Mouse (Mus musculus) duodenum, adult 2 months (tissue): ENCODE results near the gene Smr3a. TPM values are rescaled to one million over a fixed set of nuclear protein-coding genes. Genes with fewer than 3 reads are reported as not detected.

ENCODE experiments used
- polyA plus RNA-seq: library from polyadenylated mRNA; depleted of rRNA; stranded (reverse); fragments of >200 nt; gene quantifications from 2 replicates; pipeline ENCODE4 v1.2.3, GENCODE M21; 2012; ENCODE audit warnings: low replicate concordance; rRNA removed

Smr3a gene
- not detected in 2 replicates for polyA plus RNA-seq

DNA sequence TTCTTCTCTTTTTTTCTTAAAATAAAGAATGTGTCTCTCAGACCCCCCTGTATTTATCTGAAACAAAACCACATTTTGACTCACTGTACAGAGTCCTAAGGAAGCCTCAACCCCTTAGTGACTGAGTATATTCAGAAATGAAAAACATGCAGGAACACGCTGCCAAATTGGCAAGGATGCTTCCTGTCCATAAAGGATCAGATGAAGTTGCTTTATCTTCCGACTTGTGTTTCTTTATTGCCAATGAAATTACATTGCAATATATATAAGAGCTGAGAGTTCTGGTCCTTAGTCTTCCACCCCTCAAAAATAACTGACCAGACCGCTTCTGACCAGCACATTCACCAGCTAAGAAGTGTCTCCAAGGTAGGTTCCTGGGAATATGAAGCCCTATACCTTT is at the start of gene Smr3a:
Gene Smr3a (plus strand): TSS at position 301 of the 400 bp plus-strand sequence.

DNA sequence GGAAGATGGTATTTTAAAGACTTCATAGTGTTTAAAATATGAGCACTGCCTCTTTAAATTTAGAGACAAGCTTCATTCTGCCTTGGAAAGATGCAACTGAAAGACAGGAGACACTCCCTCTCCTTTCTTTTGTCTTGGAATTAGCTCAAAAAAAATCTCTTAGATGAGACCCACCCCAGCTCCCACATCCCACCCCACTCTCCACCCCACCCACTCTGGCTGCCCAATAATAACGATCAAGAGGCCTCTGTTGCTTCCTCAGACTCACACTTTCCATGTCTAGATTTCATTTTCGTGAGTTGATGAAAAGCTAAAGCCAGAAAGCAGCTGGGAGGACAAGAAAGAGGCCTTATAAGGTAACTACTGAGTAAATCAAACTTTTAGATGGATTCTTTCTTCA is 33.1 kb upstream of the Smr3a start, which contains the start of the genes 2310003L06Rik and Gm28434:
Gene 2310003L06Rik (plus strand): TSS at position 259 of the 400 bp plus-strand sequence.
Gene Gm28434 (plus strand): TSS at position 317 of the 400 bp plus-strand sequence.

DNA sequence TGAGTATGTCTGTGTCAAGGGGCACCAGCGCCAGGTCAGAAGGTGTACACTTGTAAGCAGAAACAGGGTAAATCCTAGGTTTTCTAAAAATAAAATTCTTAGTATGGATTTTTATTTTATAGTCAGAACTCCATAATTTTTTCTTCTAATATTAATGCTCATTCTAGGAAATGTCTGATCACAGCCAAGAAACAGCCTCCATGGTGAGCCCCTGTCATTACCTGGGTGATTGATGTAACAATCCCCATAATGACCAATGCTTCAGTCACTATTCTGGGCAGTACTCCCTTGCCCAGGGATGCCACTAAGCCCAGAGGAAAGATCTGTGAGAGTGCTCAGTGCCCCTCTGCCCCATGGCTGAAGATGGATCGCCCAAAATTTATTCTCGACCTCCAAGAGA is 23.2 kb upstream of the Smr3a start, which contains the start of gene Cabs1:
Gene Cabs1 (plus strand): TSS at position 301 of the 400 bp plus-strand sequence.

Other genes with a start within 250 kb of the Smr3a start
- gene Csn1s2a, start 228.0 kb upstream of the Smr3a start, polyA plus RNA-seq, result not detected in 2 replicates
- gene Csn1s2b, start 194.5 kb upstream of the Smr3a start, polyA plus RNA-seq, result not detected in 2 replicates
- gene Prr27, start 176.9 kb upstream of the Smr3a start, polyA plus RNA-seq, result not detected in 2 replicates
- gene Odam, start 117.5 kb upstream of the Smr3a start, polyA plus RNA-seq, result not detected in 2 replicates
- gene Csn3, start 77.0 kb upstream of the Smr3a start, polyA plus RNA-seq, result not detected in 2 replicates
- gene 2310003L06Rik, start 33.1 kb upstream of the Smr3a start, polyA plus RNA-seq, result not detected in 2 replicates
- not detected in 2 replicates for gene Gm28434, start 33.0 kb upstream of the Smr3a start, polyA plus RNA-seq
- gene Cabs1, start 23.1 kb upstream of the Smr3a start, polyA plus RNA-seq, result not detected in 2 replicates
- gene Smr2, start 84.0 kb downstream of the Smr3a start, polyA plus RNA-seq, result not detected in 2 replicates
- not detected in 2 replicates for gene Gm11116, start 109.0 kb downstream of the Smr3a start, polyA plus RNA-seq
- not detected in 2 replicates for gene Gm11115, start 151.6 kb downstream of the Smr3a start, polyA plus RNA-seq